Mouse (Mus musculus) MEL (cell line): ENCODE data around the gene Erc2.

Experiments used
- CHD2 ChIP-seq: IDR thresholded peaks from 2 replicates; pipeline ENCODE4 v1.6.1; 2011; ENCODE audit warnings: low read length, improper control_type of control experiment
- ELF1 ChIP-seq: IDR thresholded peaks from 2 replicates; pipeline ENCODE4 v1.6.1; 2014; ENCODE audit warnings: low read depth, mild to moderate bottlenecking, inconsistent platforms, low read length, improper control_type of control experiment, moderate library complexity
- EP300 ChIP-seq, 2 experiments: IDR thresholded peaks; 2 replicates each; pipeline ENCODE4 v1.6.1; 2011; ENCODE audit warnings: improper control_type of control experiment in 2 of 2, low read length in 2 of 2, low read depth in 1 of 2, mild to moderate bottlenecking in 1 of 2
- MAX ChIP-seq: IDR thresholded peaks from 2 replicates; pipeline ENCODE4 v1.6.1; 2011; ENCODE audit warnings: low read length, improper control_type of control experiment
- NELFE ChIP-seq: IDR thresholded peaks from 2 replicates; pipeline ENCODE4 v1.6.1; 2011; ENCODE audit warnings: low read depth, low read length, improper control_type of control experiment
- NRF1 ChIP-seq: IDR thresholded peaks from 2 replicates; pipeline ENCODE4 v1.6.1; 2014; ENCODE audit warnings: low read depth, mild to moderate bottlenecking, inconsistent platforms, low read length, improper control_type of control experiment, moderate library complexity; ENCODE audit not compliant: poor library complexity, insufficient read depth, severe bottlenecking
- POLR2A ChIP-seq, 2 experiments: IDR thresholded peaks; 2 replicates each; pipeline ENCODE4 v1.6.1; 2011 to 2012; ENCODE audit warnings: low read length in 2 of 2, mild to moderate bottlenecking in 2 of 2, control low read depth in 1 of 2, improper control_type of control experiment in 1 of 2, low read depth in 1 of 2, moderate library complexity in 1 of 2; ENCODE audit not compliant: control insufficient read depth in 1 of 2, insufficient read depth in 1 of 2, poor library complexity in 1 of 2
- SMC3 ChIP-seq: IDR thresholded peaks from 2 replicates; pipeline ENCODE4 v1.6.1; 2011; ENCODE audit warnings: low read depth, low read length, improper control_type of control experiment
- UBTF ChIP-seq: IDR thresholded peaks from 2 replicates; pipeline ENCODE4 v1.6.1; 2012; ENCODE audit warnings: low read depth, mild to moderate bottlenecking, inconsistent platforms, low read length, improper control_type of control experiment, moderate library complexity, borderline replicate concordance; ENCODE audit not compliant: insufficient read depth
- USF1 ChIP-seq: IDR thresholded peaks from 2 replicates; pipeline ENCODE4 v1.6.1; 2014; ENCODE audit warnings: low read depth, mild to moderate bottlenecking, inconsistent platforms, low read length, improper control_type of control experiment, moderate library complexity
- ZKSCAN1 ChIP-seq: IDR thresholded peaks from 2 replicates; pipeline ENCODE4 v1.6.1; 2012; ENCODE audit warnings: low read depth, mild to moderate bottlenecking, inconsistent platforms, low read length, improper control_type of control experiment, moderate library complexity

DNA sequence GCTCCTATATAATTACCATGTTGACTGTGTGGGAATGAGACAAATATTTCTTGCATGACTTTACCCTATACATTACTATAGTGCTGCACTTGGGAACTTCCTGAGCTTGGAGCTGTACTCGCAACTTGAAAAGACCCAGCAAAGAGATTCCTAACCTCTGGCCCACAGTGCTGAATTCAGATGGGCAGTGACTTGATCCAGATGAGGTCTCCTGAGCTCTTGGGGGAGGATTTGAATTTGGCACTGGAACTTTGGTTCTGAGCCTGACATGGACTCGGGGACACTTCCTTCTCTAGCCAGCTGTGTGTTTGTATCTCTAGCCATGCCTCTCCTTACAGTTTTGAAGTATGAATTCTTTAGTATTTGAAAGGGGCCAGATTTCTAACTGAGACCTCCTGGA lies 666.7 kb downstream of the Erc2 start:
- no peak for TF ChIP-seq POLR2A (IDR thresholded peaks at IDR 0.05; ENCODE audit: control insufficient read depth in 1 of 2, insufficient read depth in 1 of 2, low read depth in 1 of 2, low read length in 2 of 2, poor library complexity in 1 of 2)
- no peak for TF ChIP-seq CHD2
- TF ChIP-seq SMC3, result no peak
- TF ChIP-seq EP300 (IDR thresholded peaks at IDR 0.05; ENCODE audit: low read depth in 1 of 2, low read length in 2 of 2), result no peak
- no peak for TF ChIP-seq ELF1
- no peak for TF ChIP-seq MAX
- TF ChIP-seq NRF1, result no peak
- TF ChIP-seq NELFE, result no peak
- no peak for TF ChIP-seq USF1
- TF ChIP-seq UBTF, result no peak
- no peak for TF ChIP-seq ZKSCAN1
